Mouse (Mus musculus) kidney, adult 8-10 months (tissue): ENCODE results near the gene Bves.

Experiments
- DNase-seq, 2 experiments: peaks; one replicate each; pipeline ENCODE4 v3.0.0; 2022

Gene Bves

GRCm38 (mm10) chr10:45356091-45356490 is 20.5 kb downstream of the Bves start:
- DNase-seq: no peak

DNA sequence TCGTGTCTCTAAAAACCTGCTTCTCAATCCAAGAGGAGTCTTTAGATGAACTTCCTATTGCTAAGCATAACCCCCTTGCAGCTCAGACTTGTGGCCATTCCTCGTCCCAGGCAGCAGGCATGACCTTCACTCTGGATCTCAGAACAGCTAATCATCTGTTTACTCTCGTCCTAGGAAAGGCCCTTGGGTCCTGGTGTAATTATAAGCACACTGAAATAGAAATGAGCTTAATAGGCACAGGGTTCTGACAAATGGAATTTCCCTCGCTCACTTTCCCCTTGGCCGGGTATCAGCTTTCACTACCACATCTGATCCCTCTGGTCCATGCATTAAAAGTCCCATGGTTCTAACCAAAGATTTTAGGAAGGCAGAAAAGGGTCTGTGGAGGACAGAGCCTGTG is 27.8 kb downstream of the Bves start:
- peak in 1 of 2 experiments; percentile 8 for DNase-seq

DNA sequence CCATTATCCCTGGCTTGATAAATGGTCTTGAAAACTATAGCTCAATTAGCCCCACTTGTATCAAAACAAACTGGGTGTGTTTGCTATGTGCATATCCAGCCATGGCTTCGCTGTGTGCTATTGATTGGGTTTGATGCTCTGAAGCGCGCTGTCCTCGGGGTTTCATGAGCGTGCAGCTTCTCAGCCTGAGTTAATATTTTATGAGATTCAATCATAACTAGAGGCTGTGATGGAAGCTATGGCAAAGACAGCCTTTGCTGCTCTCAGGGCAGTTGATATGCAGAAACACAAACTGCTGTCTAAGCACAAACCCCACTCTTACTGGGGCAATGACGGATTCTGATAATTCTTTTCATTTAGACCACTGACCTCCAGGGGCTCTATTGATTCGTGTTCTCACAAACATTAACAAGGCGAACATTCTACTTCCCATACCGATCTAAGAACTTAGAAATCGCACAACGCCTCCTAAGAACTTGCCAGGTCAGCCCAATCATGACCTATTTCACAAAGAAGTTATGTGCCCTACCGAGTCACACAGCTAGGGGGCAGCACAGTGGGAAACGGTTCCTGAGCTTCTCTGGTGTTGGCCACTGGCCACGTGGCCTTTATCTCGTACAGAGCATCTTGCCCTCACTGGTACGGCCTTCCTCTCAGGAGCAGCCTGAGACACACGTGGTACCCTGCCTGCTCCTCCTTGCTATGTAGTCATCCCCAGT is 31.6 kb downstream of the Bves start:
- no peak for DNase-seq

DNA sequence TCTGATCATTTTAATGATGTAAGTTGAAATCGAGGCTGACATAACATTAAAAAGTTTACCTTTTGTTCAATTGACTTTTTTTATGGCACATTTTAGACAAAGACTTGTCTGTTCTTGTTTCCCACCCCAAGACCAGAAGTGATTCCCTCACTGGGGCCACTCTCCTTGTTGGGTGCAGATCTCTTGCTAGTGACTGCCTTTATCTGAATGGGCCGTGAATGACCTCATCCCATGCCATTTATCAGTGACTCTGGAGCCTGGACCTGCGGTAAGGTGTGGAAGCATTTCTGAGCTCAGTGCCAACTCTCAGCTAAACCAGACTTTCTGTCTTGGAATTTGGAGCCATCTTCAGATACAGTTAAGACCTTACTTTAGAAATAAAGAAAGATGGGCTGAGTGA is 34.1 kb downstream of the Bves start:
- DNase-seq: no peak

DNA sequence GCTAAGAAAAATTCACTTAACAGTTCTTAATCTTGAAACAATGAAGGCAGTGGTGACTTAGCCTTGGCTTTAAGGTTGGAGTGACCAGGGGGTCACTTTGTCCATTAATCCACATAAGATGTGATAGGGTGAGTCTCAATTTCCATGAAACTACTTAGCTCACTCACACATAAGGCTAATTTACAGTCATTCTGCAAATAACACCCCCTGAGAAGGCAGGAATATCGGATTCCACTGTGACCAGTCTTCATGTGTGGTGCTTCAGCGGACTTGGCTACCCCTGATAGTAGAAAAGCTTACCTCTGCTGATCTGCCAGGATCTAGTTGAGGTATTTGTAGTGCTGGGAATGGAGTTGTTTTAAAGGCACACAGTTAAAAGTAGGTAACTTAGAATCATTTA is 35.0 kb downstream of the Bves start:
- no peak for DNase-seq

- DNase-seq: peak; percentile 24 to 64
Measured at GRCm38 (mm10) chr10:45372994-45373692, 37.6 kb downstream of the Bves start.

DNA sequence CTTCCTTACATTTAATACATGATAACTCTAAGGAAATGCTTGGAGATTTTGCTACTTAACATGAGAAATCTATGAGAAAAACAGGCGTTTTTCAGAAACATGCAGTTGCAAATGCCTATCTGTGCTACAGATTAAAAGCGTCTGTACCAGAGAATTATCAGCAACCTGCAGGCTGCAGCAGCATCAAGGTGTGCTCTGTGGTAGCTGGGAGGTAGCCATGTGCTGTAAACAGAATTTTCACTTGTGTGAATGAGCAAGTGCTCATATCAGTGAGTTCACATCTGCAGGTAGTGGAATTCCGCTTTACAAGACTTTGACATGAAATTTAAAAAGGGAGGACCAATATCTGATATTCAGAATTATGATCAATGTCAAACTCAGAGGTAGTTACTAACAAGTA is 42.7 kb downstream of the Bves start:
- DNase-seq: no peak

DNA sequence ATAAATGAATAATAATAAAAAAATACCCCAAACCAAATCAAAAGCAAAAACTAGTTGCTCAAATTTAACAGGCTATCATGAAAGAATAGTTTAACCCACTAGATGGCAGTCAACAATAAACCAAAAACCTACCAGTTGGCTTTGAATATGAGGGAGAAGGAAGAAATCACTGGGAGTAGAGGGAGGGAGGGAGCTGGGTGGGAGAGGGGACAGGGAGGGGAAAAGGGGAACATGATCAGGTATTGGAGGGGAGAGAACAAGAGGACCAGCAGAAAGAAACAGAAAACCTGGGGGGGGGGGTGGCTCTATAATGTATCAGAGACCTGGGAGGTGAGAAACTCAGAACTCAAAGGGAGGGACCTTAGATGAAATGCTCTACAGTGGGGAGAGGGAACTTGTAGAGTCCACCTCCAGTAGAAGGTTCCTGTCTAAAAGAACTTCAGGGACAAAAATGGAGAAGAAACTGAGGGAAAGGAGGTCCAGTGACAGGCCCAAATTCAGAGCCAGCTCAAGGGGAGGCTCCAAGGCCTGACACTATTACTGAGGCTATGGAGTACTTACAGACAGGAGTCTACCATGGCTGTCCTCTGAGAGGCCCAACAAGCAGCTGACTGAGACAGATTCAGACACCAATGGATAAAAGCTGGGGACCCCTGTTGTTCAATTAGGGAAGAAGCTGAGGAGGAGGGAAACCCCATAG is 46.5 kb downstream of the Bves start:
- no peak for DNase-seq

GRCm38 (mm10) chr10:45382637-45382958 is 47.0 kb downstream of the Bves start:
- DNase-seq: no peak

DNA sequence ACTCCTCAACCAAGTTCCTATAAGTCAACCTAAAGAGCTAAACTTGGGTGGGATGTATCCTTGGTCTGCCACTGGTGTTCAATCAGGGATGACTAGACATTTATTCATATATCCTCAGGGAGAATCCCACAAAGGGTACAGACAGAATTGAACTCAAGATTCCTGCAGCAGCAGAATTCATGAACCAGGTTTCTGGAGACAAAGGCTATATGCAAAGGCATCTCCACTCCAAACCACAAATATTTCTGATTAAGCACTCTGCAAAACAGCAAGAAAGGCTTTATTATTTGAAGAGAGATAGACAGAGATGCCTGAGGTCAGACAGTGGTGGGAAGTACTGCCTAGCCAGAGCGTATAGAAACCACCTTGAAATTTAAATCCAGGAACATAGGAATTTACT is 62.6 kb downstream of the Bves start:
- DNase-seq: no peak

- DNase-seq: no peak
Measured at GRCm38 (mm10) chr10:45399702-45400243, 64.2 kb downstream of the Bves start.

DNA sequence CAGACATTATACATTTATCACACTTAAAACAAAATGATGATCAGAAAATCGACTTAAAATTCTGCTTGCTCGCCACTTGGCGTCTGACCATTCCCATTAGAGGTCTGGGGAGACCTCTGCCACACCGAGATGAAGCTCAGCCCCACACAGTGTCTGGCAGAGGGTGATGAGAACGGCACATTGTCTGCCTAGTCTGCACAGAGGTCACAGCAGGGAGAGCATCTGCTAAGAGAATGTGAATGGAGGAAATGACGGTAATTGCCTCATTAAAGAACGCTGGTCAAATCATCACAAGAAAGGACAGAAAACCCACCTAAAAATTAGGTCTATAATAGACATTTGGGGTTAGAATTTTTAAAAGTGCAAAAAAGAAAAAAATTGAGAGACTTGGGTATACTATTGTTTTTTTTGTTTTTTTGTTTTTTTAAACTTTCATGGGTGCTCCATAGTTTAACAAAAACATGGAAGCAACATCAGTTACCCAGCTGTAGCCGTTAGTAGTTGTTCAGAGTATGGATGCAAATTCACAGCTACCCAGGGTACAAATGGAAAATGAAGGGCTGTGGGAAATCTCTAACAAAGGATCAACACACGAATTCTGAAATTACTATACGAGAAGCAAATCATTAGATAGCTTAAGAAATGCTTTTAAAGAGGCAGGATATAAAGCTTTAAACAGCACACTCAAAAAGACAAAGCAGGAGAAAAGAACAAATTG is 75.2 kb downstream of the Bves start:
- DNase-seq: no peak

DNA sequence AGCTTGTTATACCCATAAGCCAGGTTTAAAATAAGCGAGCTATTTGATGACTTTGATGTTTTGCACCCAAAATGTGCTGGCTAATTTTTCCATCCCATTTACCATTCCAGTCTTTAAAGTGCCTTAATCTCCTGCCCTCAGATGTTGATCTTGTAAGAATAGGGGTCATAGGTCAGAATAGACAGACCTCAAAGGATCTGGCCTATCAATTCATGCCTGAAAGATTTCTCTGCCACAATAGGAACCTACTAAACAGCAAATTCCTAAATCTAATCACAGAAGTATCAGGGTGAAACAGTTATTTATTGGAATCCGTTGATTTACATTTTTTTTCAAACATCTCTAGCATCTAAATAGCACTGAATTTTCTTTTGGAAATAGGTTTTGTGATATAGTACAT is 76.2 kb downstream of the Bves start:
- no peak for DNase-seq

- DNase-seq: no peak
Measured at GRCm38 (mm10) chr10:45412144-45412543, 76.6 kb downstream of the Bves start.
